Mouse (Mus musculus): Measurements from ENCODE around the gene Dad1.
"Not testable (repeated sequence)": the region's sequence is repeated elsewhere in the genome, so short reads cannot be mapped to it uniquely, and the experiment has no call there.

Gene Dad1

DNA sequence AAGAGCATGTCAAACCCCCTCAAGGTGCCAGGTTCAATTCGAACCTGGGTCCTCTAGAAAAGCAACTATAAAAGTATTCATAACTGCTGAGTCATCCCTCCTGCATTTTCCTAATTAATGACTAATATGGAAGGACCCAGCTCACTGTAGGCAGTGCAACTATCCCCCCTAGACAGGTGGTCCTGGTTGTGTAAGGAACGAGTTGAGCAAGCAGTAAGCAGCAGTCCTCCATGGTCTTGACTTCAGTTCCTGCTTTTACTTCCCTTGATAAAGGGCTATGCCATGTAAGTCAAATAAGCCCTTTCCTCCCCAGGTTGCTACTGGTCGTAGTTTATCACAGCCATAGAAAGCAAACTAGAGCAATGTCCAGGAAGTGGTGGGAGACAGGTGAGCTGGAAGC lies 7.7 kb downstream of the Dad1 start:
- no peak for DNase-seq

DNA sequence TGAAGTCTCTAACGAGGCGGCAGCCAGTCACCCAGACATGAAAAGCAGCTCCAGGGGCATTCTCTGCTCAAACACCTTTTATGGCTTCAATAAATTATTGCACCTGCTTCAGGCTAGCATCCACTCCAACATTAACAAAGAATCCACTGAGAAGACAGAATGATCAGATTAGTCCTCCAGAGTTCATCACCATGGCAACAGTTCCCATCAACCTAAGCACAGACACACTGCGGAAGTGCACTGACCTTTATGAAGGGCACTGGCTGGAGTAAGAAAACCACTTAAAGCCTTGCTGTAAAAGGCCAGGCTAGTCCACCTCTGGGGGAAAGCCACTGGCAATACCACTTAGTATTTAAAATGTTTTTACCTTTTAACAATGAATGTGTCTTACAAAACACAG lies 9.7 kb downstream of the Dad1 start:
- peak in 1 of 2 experiments; percentile 42 for DNase-seq

GRCm38 (mm10) chr14:54240542-54240941 lies 13.4 kb downstream of the Dad1 start:
- no peak for DNase-seq

GRCm38 (mm10) chr14:54239002-54239736 lies 14.7 kb downstream of the Dad1 start:
- peak; percentile 82 to 96 for DNase-seq

GRCm38 (mm10) chr14:54236881-54237280 lies 17.0 kb downstream of the Dad1 start:
- DNase-seq: no peak

DNA sequence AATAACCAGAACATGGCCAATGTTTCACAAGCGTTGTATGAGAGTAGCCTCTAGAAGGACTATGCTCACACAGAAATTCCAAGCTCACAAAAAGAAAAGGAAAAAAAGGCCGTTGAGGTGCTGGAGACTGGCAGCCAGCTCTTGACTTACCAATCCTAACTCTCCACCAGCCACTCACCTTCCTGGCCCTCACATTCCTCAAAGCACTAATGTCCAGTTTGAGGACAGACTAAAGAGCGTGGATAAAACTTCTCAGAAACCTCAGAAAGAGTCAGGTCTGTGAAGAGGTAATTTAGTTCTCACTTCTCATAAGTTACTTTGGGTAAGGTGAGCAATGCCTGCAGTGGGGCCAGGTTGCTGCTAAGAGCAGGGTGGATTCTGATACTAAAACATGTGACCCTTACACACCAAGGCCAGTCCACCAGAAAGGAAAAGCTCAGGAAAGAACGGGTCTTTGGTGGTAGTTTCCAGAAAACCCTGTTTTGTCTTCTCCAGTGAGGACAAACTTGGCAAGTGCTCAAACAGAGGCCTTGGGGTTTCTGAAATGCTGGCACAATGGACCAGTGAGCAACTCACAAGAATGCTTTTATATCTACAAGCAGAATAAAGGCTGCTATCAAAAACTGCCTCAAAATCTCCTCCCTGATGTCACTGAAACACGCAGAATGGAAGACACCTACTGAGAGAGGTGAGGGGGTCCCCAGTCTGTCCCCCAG lies 17.9 kb downstream of the Dad1 start:
- no peak for DNase-seq

DNA sequence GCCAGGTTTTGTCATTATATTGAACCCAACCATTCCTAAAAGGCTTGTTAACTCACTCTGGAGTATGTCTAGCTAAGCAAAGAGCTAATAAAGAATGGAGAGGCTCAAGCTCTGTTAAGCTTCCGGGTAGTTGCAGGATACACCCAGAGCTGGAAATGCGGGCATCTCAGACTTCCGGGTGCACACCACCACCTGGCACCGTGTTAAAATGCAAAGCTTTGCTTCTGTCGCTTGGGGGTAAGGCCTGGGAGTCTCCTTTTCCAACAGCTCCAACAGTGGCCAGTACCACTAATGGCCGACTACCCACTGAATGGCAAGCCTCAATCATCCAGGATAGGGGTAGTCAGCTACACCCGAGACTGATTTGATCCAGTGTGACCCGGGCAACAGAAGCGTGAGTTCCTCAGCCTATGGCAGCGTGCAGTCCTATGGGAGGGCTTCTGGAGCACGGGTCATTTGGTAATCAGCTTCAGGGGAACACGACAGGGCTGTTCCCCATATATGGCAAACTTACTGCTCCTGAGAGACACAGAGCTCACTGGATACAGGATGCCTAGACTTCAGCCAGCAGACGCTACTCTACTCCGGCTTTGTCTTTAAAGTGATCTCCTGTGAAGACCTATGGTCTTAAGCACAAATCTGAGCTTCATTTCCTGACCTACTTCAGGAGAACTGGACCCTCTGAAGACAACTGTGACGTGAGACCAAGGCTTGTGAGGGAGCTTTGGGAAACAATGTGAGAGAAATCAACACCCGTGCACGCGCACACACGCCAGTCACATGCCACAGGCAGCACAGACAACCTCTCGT lies 19.5 kb downstream of the Dad1 start:
- DNase-seq: no peak

DNA sequence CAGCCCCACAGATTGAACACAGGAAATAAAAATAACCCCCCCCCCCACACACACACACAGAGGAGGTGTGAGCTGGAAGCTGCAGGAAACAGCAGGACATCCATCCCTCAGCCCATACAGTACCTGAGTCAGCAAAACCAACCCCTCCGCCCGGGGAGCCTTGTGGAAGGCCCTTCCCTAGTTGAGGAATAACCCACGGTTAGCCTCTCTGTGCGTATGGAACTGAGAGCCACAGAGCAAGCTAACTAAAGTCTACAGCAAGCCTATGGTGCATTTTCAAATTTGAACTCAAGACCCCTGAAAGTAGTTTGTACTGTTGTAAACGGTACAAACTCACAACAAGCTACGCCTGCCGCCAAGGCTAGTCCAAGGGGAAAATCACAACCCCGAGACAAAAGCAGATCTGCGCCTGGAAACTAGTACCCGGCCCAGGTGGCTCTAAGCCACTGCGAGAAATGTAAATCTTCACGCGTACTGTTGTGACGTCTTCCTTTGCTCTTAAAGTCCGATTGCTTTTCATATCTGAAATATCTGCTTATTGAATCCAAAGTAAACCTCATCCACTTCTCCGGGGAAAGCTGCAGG lies 20.3 kb downstream of the Dad1 start:
- no peak for DNase-seq

- peak; percentile 50 to 56 for DNase-seq
Observed at GRCm38 (mm10) chr14:54232811-54233558, 20.9 kb downstream of the Dad1 start.

- DNase-seq: no peak
Observed at GRCm38 (mm10) chr14:54232143-54232542, 21.8 kb downstream of the Dad1 start.

GRCm38 (mm10) chr14:54231176-54231956 lies 22.5 kb downstream of the Dad1 start:
- no peak for DNase-seq

- no peak for DNase-seq
Observed at GRCm38 (mm10) chr14:54230638-54231150, 23.2 kb downstream of the Dad1 start.

DNA sequence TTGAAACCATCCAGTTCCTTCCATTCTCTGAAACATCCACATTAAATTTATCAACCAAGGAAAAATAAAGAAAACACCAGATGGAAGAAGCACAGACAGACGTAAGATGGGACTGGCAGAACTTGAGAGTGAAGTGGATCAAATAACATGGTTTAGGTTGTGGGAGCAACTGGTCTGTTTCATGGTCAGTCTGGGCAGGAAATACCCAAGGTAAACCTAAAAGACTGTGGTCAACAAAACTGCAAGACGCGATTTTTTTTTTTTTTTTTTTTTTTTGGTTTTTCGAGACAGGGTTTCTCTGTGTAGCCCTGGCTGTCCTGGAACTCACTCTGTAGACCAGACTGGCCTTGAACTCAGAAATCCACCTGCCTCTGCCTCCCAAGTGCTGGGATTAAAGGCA lies 24.1 kb downstream of the Dad1 start:
- DNase-seq: not testable (repeated sequence)

DNA sequence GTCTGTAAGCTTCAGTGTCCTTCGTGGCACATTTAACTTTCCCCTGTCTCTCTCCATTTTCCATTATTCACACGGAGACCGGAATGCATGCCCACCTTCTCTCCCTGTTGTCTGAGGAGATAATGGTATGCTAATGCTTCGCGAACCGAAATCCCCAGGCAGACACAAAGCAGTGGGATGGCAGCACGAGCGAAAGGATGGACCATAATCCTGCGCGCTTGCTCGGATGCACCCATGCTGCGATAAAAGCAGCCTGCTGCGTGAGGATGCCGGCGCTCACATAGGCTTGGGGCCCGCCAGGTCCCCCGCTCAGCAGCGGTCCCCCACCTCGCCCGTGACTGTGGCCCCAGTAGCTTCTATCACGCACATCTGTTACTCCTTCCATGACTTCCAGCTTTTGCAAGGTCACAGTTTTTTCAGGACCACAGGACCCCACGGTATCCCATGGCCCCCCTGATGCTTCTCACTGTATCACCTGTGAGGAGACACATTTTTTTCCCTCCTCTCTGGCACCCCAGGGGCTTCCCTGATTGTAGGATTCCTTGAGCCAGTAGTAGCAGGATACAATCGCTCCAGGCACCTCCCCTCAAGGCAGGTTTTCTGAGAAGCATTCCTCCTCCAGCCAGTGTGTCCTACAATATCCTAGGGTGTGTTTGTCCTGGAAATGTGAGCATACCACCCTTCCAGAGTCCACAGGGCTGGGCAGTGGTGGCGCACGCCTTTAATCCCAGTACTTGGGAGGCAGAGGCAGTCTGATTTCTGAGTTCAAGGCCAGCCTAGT lies 24.8 kb downstream of the Dad1 start:
- no peak for DNase-seq

DNA sequence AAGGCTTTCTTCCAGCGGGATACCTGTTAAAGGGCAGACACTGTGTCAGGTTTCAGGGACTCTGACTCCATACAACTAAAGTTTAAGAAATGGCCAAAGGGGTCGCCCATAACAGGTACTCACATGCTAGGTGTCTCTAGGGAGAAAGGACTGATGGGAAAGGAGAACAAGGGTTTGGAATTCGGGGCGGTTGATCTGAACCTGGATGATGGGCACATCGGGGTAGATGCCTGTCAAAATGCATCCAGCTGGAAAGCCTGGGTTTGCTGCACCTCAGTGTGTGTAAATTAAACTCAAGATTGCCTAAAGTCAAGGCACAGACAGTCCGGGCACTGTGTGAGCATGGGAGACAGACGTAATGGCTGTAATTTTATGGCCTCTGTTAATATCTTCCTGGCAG lies 25.4 kb downstream of the Dad1 start:
- DNase-seq: no peak

DNA sequence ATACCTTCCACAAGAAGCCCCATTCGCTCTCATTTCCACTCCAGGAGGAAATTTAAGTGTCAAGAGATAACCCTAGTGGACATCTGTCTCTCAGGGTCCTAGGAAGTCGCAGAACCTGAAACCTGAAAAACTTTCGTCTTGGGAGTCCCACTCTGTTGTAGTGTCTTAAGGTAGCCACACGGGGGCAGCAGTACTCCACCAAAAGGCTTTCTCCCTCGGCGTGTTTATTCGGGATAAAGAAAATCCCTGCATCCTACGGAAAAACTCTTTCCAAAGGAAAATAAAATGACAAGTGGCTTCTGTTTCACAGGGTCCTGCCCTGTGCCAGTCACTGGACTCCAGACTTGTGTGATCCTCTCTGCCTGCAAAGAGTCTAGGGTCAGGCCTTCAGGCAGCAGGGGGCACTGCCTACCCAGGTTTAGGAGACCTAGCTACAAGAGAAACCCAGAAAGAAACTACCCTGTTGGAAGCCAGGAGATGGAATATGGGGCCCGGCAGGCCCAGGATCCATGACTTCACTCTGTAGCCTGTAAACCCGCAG lies 25.9 kb downstream of the Dad1 start:
- peak; percentile 62 to 81 for DNase-seq

GRCm38 (mm10) chr14:54226911-54227811 lies 26.7 kb downstream of the Dad1 start:
- peak; percentile 71 to 72 for DNase-seq

GRCm38 (mm10) chr14:54225725-54226124 lies 28.2 kb downstream of the Dad1 start:
- no peak for DNase-seq
